Mouse (Mus musculus) forebrain, postnatal 0 days (tissue): Measurements from ENCODE around the gene Kras. TPM values are rescaled to one million over a fixed set of nuclear protein-coding genes. Genes with fewer than 3 reads are reported as not detected.

Source experiments
- ATAC-seq: fragments of 200-750 bp; cut with Nextera tagmentation; 2 replicates; pipeline ENCODE4 v1.8.0; 2017; ENCODE audit warnings: mild to moderate bottlenecking, moderate library complexity
- DNase-seq: peaks from one replicate; pipeline ENCODE4 v3.0.0-alpha.2; 2015
- H3K27ac ChIP-seq: fragments of 300-500 bp; sonication (generic); 2 replicates; pipeline ENCODE4 v1.5.1; 2014; ENCODE audit warnings: low read depth, mild to moderate bottlenecking, antibody characterized with exemption, low read length, moderate library complexity, mixed read lengths
- H3K27me3 ChIP-seq: fragments of 300-500 bp; sonication (generic); 2 replicates; pipeline ENCODE4 v1.6.1; 2014; ENCODE audit warnings: mild to moderate bottlenecking, low read length, mixed read lengths; ENCODE audit not compliant: insufficient read depth
- H3K36me3 ChIP-seq: fragments of 300-500 bp; sonication (generic); 2 replicates; pipeline ENCODE4 v1.6.1; 2014; ENCODE audit warnings: mild to moderate bottlenecking, moderate library complexity; ENCODE audit not compliant: insufficient read depth
- H3K4me1 ChIP-seq: fragments of 300-500 bp; sonication (generic); 2 replicates; pipeline ENCODE4 v1.6.1; 2014; ENCODE audit warnings: antibody characterized with exemption; ENCODE audit not compliant: insufficient read depth
- H3K4me2 ChIP-seq: fragments of 300-500 bp; sonication (generic); 2 replicates; pipeline ENCODE4 v1.6.1; 2014; ENCODE audit warnings: low read depth, mild to moderate bottlenecking, moderate library complexity
- H3K4me3 ChIP-seq: fragments of 300-500 bp; sonication (generic); 2 replicates; pipeline ENCODE4 v1.5.1; 2014; ENCODE audit warnings: low read depth, low read length, mixed read lengths
- H3K9ac ChIP-seq: fragments of 300-500 bp; sonication (generic); 2 replicates; pipeline ENCODE4 v1.6.1; 2014; ENCODE audit warnings: mild to moderate bottlenecking
- H3K9me3 ChIP-seq: fragments of 300-500 bp; sonication (generic); 2 replicates; pipeline ENCODE4 v1.6.1; 2016; ENCODE audit warnings: low read length
- CTCF ChIP-seq: sonication (generic); IDR thresholded peaks from 2 replicates; pipeline ENCODE4 v1.5.1; 2016; ENCODE audit warnings: antibody characterized with exemption, control low read depth, low read depth
- WGBS: fragments of 180-500 bp; shearing (Covaris S2); extraction: QIAGEN DNeasy Blood & Tissue Kit; methylation state at CpG from one replicate; pipeline ENCODE4 v1.1.7; 2014; 5-methylcytosine and 5-hydroxymethylcytosine counted together
- polyA plus RNA-seq: library from polyadenylated mRNA; unstranded; fragments of >200 nt; fragmentation: Nextera tagmentation; extraction: Ambion mirVana; gene quantifications from 2 replicates; pipeline ENCODE4 v1.2.1, GENCODE M21; 2015
- total RNA-seq: library from RNA; depleted of rRNA; stranded (reverse); fragments of >200 nt; gene quantifications from 2 replicates; pipeline ENCODE4 v1.2.3, GENCODE M21; 2014

Gene Kras
- total and polyA plus RNA-seq, 2 experiments from 2014 or later = 47.6 to 92.1 TPM

GRCm38 (mm10) chr6:145269313-145269845, 19.3 kb upstream of the Kras start:
- Histone ChIP-seq H3K4me3 (no peak overlapping the region), H3K4me1 (no peaks in the 10 kb centered on the region), H3K27ac (no peak overlapping the region), H3K27me3 (no peaks in the 10 kb centered on the region; the same call in 1 of the 2 replicates), H3K9ac (no peak overlapping the region), H3K4me2 (no peak overlapping the region), H3K9me3 (no peaks in the 10 kb centered on the region), H3K36me3 (no peaks in the 10 kb centered on the region)
- ATAC-seq (no peak), DNase-seq (no peak)
- no peak for TF ChIP-seq CTCF
- 87% methylated on average over 4 of the region's 4 CpGs for whole genome bisulfite sequencing

GRCm38 (mm10) chr6:145267692-145268091, 17.7 kb upstream of the Kras start:
- no peaks in the 10 kb centered on the region for H3K4me1 ChIP-seq
- no peak overlapping the region for H3K4me3 ChIP-seq
- no peak overlapping the region for H3K9ac ChIP-seq
- H3K27me3 ChIP-seq = no peaks in the 10 kb centered on the region
- no peaks in the 10 kb centered on the region for H3K36me3 ChIP-seq
- no peaks in the 10 kb centered on the region for H3K9me3 ChIP-seq
- WGBS = 90% methylated on average over 6 of the region's 6 CpGs
- ATAC-seq = no peak
- TF ChIP-seq CTCF = no peak
- H3K4me2 ChIP-seq = no peak overlapping the region
- no peak overlapping the region for H3K27ac ChIP-seq
- no peak for DNase-seq

- Histone ChIP-seq H3K9me3 (no peaks in the 10 kb centered on the region), H3K27me3 (no peaks in the 10 kb centered on the region), H3K4me3 (no peak overlapping the region), H3K36me3 (no peaks in the 10 kb centered on the region), H3K27ac (no peak overlapping the region), H3K4me2 (no peak overlapping the region), H3K4me1 (no peaks in the 10 kb centered on the region), H3K9ac (no peak overlapping the region)
- WGBS = 75% methylated on average over 7 of the region's 7 CpGs
- TF ChIP-seq CTCF = no peak
- no peak for DNase-seq
- ATAC-seq = no peak
Measured at GRCm38 (mm10) chr6:145262314-145262713, 12.3 kb upstream of the Kras start.

- H3K27me3 ChIP-seq = no peaks in the 10 kb centered on the region
- H3K4me3 ChIP-seq = no peak overlapping the region
- ATAC-seq = no peak
- no peaks in the 10 kb centered on the region for H3K4me1 ChIP-seq
- no peaks in the 10 kb centered on the region for H3K36me3 ChIP-seq
- no peak for TF ChIP-seq CTCF
- no peaks in the 10 kb centered on the region for H3K9me3 ChIP-seq
- no peak overlapping the region for H3K4me2 ChIP-seq
- no peak overlapping the region for H3K27ac ChIP-seq
- DNase-seq = no peak
- 49% methylated on average over 2 of the region's 2 CpGs for WGBS
- no peak overlapping the region for H3K9ac ChIP-seq
Measured at GRCm38 (mm10) chr6:145256701-145257073, 6.6 kb upstream of the Kras start.

- TF ChIP-seq CTCF = peak; percentile 17; the same call in 1 of the 2 replicates
- Histone ChIP-seq H3K27ac (no peak overlapping the region), H3K4me3 (no peak overlapping the region), H3K4me1 (no peaks in the 10 kb centered on the region), H3K27me3 (no peaks in the 10 kb centered on the region), H3K9me3 (no peaks in the 10 kb centered on the region), H3K4me2 (no peak overlapping the region), H3K36me3 (no peaks in the 10 kb centered on the region), H3K9ac (no peak overlapping the region)
- ATAC-seq = no peak
- 88% methylated on average over 13 of the region's 13 CpGs for whole genome bisulfite sequencing
- DNase-seq = no peak
Measured at GRCm38 (mm10) chr6:145255952-145256700, 6.1 kb upstream of the Kras start.

- Histone ChIP-seq H3K4me1 (peaks cover 12% of the 10 kb centered on the region), H3K4me2 (peak overlapping the region; percentile 80), H3K9ac (peak overlapping the region; percentile 84), H3K27ac (peak overlapping the region; percentile 90), H3K4me3 (peak overlapping the region; percentile 91), H3K9me3 (no peaks in the 10 kb centered on the region), H3K36me3 (no peaks in the 10 kb centered on the region; the same call in 1 of the 2 replicates), H3K27me3 (no peaks in the 10 kb centered on the region)
- TF ChIP-seq CTCF = no peak
- peak; percentile 50 for DNase-seq
- peak; percentile 34 for ATAC-seq
- 7% methylated on average over 16 of the region's 16 CpGs for WGBS
Measured at GRCm38 (mm10) chr6:145250820-145251219, 781 bp upstream of the Kras start.

- TF ChIP-seq CTCF = no peak
Measured at GRCm38 (mm10) chr6:145249291-145250184, 501 bp downstream of the Kras start.

More at GRCm38 (mm10) chr6:145249291-145250184, 501 bp downstream of the Kras start:
- H3K36me3 ChIP-seq = no peaks in the 10 kb centered on the region; the same call in 1 of the 2 replicates
- DNase-seq = peak; percentile 50
- peak overlapping the region; percentile 84 for H3K9ac ChIP-seq
- H3K4me3 ChIP-seq = peak overlapping the region; percentile 91
- no peaks in the 10 kb centered on the region for H3K27me3 ChIP-seq
- no peaks in the 10 kb centered on the region for H3K9me3 ChIP-seq
- peak overlapping the region; percentile 90 for H3K27ac ChIP-seq
- H3K4me2 ChIP-seq = peak overlapping the region; percentile 80
- WGBS = under 1% methylated on average over 88 of the region's 124 CpGs
- H3K4me1 ChIP-seq = peaks cover 12% of the 10 kb centered on the region
- ATAC-seq = peak; percentile 56
